Mouse (Mus musculus) layer of hippocampus, postnatal 14 days (tissue): ENCODE measurements around the gene Snapc4. TPM values are rescaled to one million over a fixed set of nuclear protein-coding genes. Genes with fewer than 3 reads are reported as not detected.
"Not testable (repeated sequence)": the region's sequence is repeated elsewhere in the genome, so short reads cannot be mapped to it uniquely, and the experiment has no call there.

Experiments
- DNase-seq, 2 experiments: peaks; one replicate each; pipeline ENCODE4 v3.0.0; 2021 to 2022; ENCODE audit warnings: low spot score in 2 of 2, mixed read lengths in 1 of 2
- total RNA-seq, 2 experiments: library from RNA; stranded (reverse); gene quantifications; 2 replicates each; pipeline ENCODE4 v1.2.3; 2021

Snapc4 gene
- total RNA-seq, 2 experiments from 2014 or later, result 58.4 to 84.5 TPM

GRCm38 (mm10) chr2:26387713-26388112, 7.3 kb upstream of the Snapc4 start:
- no peak for DNase-seq

DNA sequence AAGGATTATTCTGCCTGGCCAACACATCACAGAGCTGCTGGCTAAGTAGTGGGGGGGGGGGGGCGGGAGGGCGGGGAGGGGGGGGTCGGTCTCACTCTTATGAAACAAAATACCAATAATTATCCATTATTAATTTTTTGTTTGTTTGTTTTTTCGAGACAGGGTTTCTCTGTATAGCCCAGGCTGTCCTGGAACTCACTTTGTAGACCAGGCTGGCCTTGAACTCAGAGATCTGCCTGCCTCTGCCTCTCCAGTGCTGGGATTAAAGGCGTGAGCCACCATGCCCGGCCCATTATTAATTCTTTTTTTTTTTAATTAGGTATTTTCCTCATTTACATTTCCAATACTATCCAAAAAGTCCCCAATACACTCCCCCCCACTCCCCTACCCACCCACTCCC, 418 bp upstream of the Snapc4 start:
- not testable (repeated sequence) for DNase-seq

- no peak for DNase-seq
Observed at GRCm38 (mm10) chr2:26372396-26372795, 8.1 kb downstream of the Snapc4 start.

GRCm38 (mm10) chr2:26368572-26368971, 11.9 kb downstream of the Snapc4 start:
- DNase-seq, result no peak

GRCm38 (mm10) chr2:26367911-26368310, 12.5 kb downstream of the Snapc4 start:
- DNase-seq, result no peak

DNA sequence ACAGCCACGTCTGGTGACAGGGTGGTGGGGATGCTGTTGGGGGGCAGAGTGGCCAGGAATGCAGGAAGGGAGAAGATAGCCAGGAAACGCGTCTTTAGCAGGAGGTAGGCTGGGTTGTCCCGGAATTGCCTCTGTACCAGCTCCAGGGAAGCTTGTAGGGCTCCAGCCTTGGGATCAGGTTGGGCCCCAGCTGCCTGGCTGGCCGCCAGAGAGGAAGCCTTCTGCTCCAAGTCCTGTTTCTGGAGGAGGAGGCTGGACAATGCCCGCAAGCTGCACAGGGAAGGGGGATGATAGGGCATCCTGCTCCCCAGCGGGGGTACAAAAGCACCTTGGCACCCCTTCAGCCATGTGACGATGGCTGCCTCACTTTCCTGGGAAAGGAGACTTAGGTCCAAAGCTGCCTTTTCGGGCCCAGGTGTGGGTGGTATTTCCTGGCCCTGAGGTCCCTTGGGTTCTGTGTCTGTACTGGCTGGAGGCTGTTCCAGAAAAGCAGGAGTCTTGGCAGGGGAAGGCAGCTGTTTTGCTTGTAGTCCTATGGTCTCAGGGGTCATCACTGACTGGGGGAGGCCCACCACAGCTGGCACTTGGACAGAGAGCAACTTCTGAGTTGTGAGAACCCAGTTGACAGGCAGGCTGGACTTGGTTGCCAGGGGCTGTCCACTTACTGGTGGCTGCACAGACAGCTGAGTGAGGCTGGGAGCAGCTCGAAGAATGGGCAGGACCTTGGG, 15.6 kb downstream of the Snapc4 start:
- DNase-seq, result no peak

GRCm38 (mm10) chr2:26363481-26363880, 17.0 kb downstream of the Snapc4 start:
- DNase-seq, result no peak

GRCm38 (mm10) chr2:26362991-26363390, 17.5 kb downstream of the Snapc4 start:
- no peak for DNase-seq

DNA sequence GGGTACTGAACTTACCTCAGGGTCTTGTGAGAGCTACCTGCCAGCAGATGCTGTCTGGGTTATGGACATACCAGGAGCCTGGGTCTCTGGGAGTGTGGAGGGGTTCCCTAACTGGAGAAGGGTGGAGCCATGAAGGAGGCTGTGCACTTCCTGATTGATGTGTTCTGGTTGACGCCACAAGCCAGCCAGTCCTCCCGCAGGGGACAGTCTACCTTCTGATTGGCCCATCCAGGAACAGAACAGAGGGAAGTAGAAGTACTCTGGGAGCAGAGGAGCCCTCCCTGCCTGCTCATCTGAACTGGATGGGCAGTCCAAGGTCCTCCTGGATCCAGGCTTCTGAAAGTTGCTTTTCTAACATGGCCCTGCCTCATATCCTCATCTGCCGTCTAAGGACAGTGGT, 19.7 kb downstream of the Snapc4 start, which contains the start of gene Card9:
TSS of gene Card9 (minus strand) at position 147 of the 400 bp plus-strand sequence.
- DNase-seq, result no peak

DNA sequence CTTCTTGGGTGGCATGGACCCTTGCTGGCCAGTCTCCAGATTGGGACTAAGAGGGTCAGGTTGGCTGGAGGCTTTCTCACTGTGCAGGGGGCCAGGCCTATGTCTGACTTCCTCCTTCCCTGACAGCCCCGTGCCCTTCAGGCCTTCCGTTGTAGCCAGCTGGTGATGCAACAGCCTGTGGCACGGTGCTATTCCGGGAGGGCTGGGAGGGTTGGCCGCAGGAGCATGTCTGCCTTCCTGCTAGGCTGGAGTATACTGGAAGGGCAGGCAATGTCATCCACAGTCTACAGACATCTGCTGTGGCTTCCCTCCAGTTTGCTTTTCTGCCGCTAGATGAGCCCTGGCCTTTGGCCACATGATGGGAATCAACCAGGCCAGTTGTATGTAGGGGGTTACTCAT, 20.5 kb downstream of the Snapc4 start:
- no peak for DNase-seq

DNA sequence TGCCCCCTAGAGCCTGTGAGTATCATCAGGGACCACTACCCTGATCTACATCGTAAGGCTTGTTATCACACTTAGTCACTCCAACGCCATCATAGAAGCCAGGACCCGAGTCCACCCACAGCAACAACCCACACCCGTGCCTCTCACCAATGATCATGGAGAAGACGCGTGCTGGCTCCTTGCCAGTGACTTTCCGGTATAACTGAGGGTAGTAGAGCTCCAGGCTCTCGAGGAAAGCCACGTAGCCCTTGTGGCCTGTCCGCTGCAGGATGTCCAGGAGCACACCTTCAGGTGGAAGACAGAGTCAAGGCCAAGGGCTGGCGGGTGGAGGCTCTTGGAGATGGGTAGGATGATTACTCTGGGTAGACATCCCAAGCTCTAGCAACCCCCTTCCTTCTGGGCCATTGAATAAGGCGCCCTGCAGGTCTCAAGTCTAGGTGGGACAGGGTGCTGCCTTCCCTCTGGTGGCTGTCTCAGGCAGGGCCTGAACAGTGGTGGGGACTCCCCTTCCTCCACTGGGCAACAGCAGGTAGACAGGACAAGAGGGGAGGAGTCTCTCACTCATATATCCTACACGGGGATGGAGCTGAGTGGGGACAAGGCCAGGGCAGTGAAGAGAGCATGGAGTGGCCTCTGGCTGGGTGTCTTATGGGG, 21.7 kb downstream of the Snapc4 start:
- DNase-seq, result no peak

DNA sequence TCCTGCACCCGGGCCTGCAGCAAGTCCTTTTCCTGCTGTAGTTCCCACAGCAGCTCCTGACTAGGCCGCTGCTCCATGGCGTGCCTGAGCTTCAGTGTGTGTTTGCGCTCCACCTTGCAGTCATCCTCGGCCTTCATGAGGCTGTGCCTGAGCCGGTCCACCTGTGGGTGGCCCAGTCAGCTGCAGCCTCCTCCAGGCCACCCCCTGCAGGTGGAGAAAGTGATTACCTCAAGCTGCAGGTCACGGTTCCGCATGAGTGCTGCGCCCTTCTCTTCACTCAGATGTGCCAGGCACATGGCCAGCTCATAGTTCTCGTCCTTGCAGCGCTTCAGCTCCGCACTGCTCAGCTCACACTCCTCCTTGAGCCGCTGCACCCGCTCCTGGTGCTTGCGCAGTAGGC, 23.0 kb downstream of the Snapc4 start:
- DNase-seq, result no peak

GRCm38 (mm10) chr2:26356678-26357077, 23.8 kb downstream of the Snapc4 start:
- no peak for DNase-seq

DNA sequence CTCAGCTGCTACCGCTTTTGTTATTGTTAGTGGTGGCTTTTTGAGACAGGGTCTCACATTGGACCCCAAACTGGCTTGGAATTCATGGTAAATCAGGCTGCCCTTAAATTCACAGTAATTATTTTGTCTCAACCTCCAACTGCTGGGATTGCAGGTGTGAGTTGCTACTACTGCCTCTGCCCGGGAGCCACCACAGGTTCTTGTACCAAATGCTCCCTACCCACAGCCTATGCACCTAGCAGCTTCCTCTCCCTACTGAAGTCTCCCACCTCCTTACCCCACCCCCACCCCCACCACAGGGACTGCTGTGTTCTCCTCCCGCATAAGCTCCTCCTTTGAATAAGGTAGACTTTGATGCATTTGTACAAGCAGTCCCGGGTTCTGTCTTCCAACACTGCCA, 24.2 kb downstream of the Snapc4 start:
- DNase-seq, result no peak

DNA sequence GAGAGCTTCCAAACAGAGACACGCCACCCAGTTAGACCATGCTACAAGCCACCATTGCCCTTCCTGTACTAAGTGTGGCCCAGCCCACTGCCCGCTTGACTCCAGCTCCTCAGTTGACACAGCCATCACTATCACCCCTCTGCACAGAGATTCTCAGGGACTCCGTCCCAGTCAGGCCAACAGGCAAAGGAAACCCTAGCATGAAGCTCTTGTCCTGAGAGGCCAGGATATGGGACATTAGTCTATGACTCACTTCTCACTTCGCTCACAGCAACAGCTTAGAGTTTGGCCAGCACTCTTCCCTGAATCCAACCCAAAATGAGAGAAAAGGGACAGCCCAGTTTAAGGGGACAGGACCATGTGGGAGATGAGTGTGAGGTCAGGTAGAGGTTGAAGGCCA, 26.1 kb downstream of the Snapc4 start:
- no peak for DNase-seq

- peak in 1 of 2 experiments; percentile 54 for DNase-seq
Observed at GRCm38 (mm10) chr2:26353066-26353980, 27.1 kb downstream of the Snapc4 start.

GRCm38 (mm10) chr2:26352291-26352910, 28.1 kb downstream of the Snapc4 start:
- DNase-seq, result no peak

DNA sequence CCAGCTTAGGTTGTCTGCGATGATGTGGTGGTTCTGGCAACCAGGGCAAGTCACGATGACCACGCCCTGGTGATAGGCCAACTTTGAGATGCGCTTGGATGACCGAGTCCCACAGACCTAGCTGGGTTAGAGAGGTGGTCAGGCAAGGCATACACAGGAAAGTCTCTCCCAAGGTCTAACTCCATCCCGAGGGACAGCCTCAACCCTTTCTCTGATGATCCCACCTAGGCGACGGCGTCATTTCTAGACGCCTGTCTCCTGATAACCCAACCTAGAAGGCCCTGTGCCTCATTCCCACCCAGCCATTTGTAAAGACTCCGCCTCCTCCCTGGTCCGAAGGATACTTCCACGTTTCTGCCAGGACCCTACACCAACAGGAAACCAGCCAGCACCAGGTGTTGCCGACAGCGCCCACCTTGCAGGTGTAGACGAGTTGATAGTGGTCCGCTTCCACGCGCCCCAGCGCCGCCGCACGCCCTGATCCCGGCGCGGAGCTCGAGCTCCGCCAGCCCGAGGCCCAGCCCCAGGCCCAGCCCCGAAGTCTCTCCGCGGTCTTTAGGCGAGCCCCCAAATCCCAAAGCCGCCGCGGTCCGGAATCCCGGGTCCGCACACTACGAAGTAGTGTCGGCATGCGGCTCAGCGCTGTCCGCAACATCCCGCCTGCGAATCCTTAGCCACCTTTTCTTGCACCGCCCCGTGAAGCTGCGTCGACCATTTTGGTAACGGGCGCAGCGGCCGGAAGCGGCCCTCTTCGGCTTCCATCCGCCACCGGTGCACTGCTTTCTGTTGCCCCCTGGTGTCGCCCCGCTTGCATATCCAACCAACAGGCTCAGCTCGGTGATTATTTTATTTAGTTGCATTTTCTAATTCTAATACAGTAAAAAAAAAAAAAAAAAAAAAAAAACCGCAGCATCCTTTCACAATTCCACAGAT, 28.8 kb downstream of the Snapc4 start, which contains the start of gene Dnlz:
TSS of gene Dnlz (minus strand) at position 753 of the 933 bp plus-strand sequence.
- DNase-seq, result peak; percentile 93 to 95

DNA sequence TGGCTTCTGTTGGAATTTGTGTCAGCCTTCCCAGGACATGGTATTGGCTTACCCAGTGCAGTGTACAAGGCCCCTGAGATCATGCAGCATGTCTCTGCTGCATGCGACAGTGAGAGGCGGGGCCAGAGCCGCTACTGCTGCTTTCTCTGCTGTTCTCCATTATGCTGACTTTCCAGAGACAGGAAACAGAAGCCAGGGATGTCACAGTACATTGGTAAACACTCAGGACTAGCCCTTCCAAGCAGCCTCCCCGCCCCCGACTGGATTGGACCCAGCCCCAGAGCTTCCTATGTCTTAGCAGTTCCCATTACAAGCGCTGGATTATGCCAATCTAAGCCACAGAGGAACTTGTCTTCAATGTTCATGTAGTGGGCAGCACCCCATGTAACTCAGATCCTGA, 32.2 kb downstream of the Snapc4 start:
- no peak for DNase-seq
